Mouse (Mus musculus) E14TG2a.4 (cell line): ENCODE measurements around the gene Manbal.

Experiments
- CTCF ChIP-seq: conservative IDR thresholded peaks from 2 replicates; pipeline ENCODE4 v1.5.1; 2014; ENCODE audit warnings: low read length
- NANOG ChIP-seq: IDR thresholded peaks from 2 replicates; pipeline ENCODE4 v1.6.1; 2014; ENCODE audit warnings: borderline replicate concordance, low read length, mixed read lengths
- POU5F1 ChIP-seq: IDR thresholded peaks from 2 replicates; pipeline ENCODE4 v1.6.1; 2014; ENCODE audit warnings: low read length, borderline replicate concordance

- TF ChIP-seq CTCF: no peak
- no peak for TF ChIP-seq POU5F1
- TF ChIP-seq NANOG: no peak
Observed at GRCm38 (mm10) chr2:157400491-157400890, 33.1 kb downstream of the Manbal start.
